31 mouse cellular contexts compared by ENCODE assay signal in the genomic region with DNA sequence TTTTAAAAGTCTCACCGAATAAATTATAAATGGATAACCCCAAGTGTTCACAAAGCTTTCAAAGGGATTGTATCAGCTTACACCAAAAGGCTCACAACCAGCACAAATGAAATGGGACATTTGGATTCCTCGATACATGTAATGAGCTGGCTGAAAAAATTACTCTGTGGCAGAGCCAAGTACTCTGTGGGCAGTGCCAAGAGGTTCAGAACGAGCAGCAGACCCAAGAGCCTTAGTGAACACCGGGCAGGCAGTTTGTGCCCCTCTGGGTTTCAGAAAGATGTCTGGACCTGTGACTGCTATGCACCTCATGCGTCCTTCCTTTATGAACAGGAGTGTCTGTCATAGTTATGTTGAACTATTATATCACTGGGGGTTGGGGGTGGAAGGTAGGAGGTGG.
A peak's percentile ranks its signal among the peaks of the same experiment; 100 is the strongest.
DNase-seq lines count a peak whose midpoint lies in the region; ATAC-seq and TF ChIP-seq lines count a peak whose summit lies in the region.
"Had no signal": no experiment of that assay in that cellular context is flagged by ENCODE, and none has a peak within 500 bp of the region (broad histone marks: within the 10 kb centered on the region; RNA-seq: fewer than 3 reads in every experiment).

No protein-coding gene starts in this region.

- no peaks in the 10 kb centered on the region for H3K9me3 ChIP-seq in forebrain, embryonic 16.5 days (ENCODE audit: control insufficient read depth, low read length)
- no peaks in the 10 kb centered on the region for H3K9me3 ChIP-seq in forebrain, embryonic 10.5 days
- no peaks in the 10 kb centered on the region for H3K9me3 ChIP-seq in intestine, embryonic 14.5 days (ENCODE audit: control insufficient read depth, low read length)
- no peaks in the 10 kb centered on the region for H3K9me3 ChIP-seq in intestine, postnatal 0 days (ENCODE audit: control insufficient read depth)
- H3K9me3 ChIP-seq: embryonic facial prominence, embryonic 15.5 days; heart, embryonic 13.5 days; hindbrain, embryonic 10.5 days; midbrain, embryonic 13.5 days; neural tube, embryonic 15.5 days had no signal

- 60% methylated on average over 5 of the region's 5 CpGs for WGBS in forebrain, embryonic 16.5 days
- WGBS in forebrain, embryonic 10.5 days: 87% methylated on average over 5 of the region's 5 CpGs
- 94% methylated on average over 5 of the region's 5 CpGs for WGBS in intestine, embryonic 14.5 days
- 94% methylated on average over 5 of the region's 5 CpGs for WGBS in intestine, postnatal 0 days

- peak; percentile 60 to 63 for DNase-seq in cerebellum, postnatal 10 days
- DNase-seq in forebrain, embryonic 10.5 days (ENCODE audit: extremely low spot score, low spot score): no peak
- DNase-seq in intestine, embryonic 14.5 days (ENCODE audit: low spot score): peak; percentile 16
- DNase-seq in brain, embryonic 14.5 days (ENCODE audit: low read depth): peak; percentile 23
- DNase-seq: adrenal gland, postnatal 25 days; cerebellum, adult 9-10 months; gastrocnemius, postnatal 25 days; heart, adult 18-20 months; heart, postnatal 10 days; kidney, adult 9 months; kidney, postnatal 10 days; layer of hippocampus, postnatal 36 days; liver; lung, adult 2 months; lung, postnatal 10 days; right cerebral cortex, postnatal 4 days; thymus, adult 18-20 months had no signal

- H3K36me3 ChIP-seq in forebrain, embryonic 16.5 days (ENCODE audit: control insufficient read depth, insufficient read depth): no peaks in the 10 kb centered on the region
- H3K36me3 ChIP-seq in forebrain, embryonic 10.5 days (replicated peaks): no peaks in the 10 kb centered on the region
- no peaks in the 10 kb centered on the region for H3K36me3 ChIP-seq in intestine, embryonic 14.5 days (ENCODE audit: control insufficient read depth, insufficient read depth, low read length)
- H3K36me3 ChIP-seq in intestine, postnatal 0 days (ENCODE audit: control insufficient read depth, insufficient read depth): no peaks in the 10 kb centered on the region
- H3K36me3 ChIP-seq: embryonic facial prominence, embryonic 15.5 days; G1E; heart, embryonic 13.5 days; hindbrain, embryonic 10.5 days; midbrain, embryonic 13.5 days; neural tube, embryonic 15.5 days had no signal

- no peak for TF ChIP-seq POLR2A in brain, embryonic 14.5 days (IDR thresholded peaks at IDR 0.05; ENCODE audit: borderline replicate concordance, extremely low read depth, insufficient read depth, insufficient read length, poor library complexity, severe bottlenecking)

- H3K27ac ChIP-seq in forebrain, embryonic 16.5 days (ENCODE audit: low read length): no peak overlapping the region
- H3K27ac ChIP-seq in forebrain, embryonic 10.5 days: no peak overlapping the region
- no peak overlapping the region for H3K27ac ChIP-seq in intestine, embryonic 14.5 days (ENCODE audit: low read depth)
- no peak overlapping the region for H3K27ac ChIP-seq in intestine, postnatal 0 days (ENCODE audit: low read depth, low read length)
- H3K27ac ChIP-seq: embryonic facial prominence, embryonic 15.5 days; heart, embryonic 13.5 days; hindbrain, embryonic 10.5 days; liver, embryonic 14.5 days; macrophage; midbrain, embryonic 13.5 days; neural tube, embryonic 15.5 days; stomach, postnatal 0 days had no signal

- no peaks in the 10 kb centered on the region for H3K27me3 ChIP-seq in forebrain, embryonic 16.5 days (replicated peaks; ENCODE audit: control insufficient read depth, insufficient read depth, low read length)
- no peaks in the 10 kb centered on the region for H3K27me3 ChIP-seq in forebrain, embryonic 10.5 days (ENCODE audit: poor library complexity, severe bottlenecking)
- H3K27me3 ChIP-seq in intestine, embryonic 14.5 days (replicated peaks; ENCODE audit: control insufficient read depth, insufficient read depth, low read length): no peaks in the 10 kb centered on the region
- no peaks in the 10 kb centered on the region for H3K27me3 ChIP-seq in intestine, postnatal 0 days (replicated peaks; ENCODE audit: control insufficient read depth, insufficient read depth, low read length)
- H3K27me3 ChIP-seq: embryonic facial prominence, embryonic 15.5 days; heart, embryonic 13.5 days; midbrain, embryonic 13.5 days; neural tube, embryonic 15.5 days; Patski had no signal

- ATAC-seq in cerebellum, adult (ENCODE audit: insufficient number of reproducible peaks, low FRiP score, low TSS enrichment): no peak
- peak; percentile 79 for ATAC-seq in forebrain, embryonic 16.5 days
- no peak for ATAC-seq in intestine, embryonic 14.5 days (replicated peaks; ENCODE audit: low FRiP score, low TSS enrichment, low read depth)
- ATAC-seq in intestine, postnatal 0 days: no peak
- ATAC-seq: hindbrain, embryonic 16.5 days; midbrain, embryonic 13.5 days; Patski had no signal

- H3K4me3 ChIP-seq in forebrain, embryonic 16.5 days (replicated peaks; ENCODE audit: low read length): no peak overlapping the region
- H3K4me3 ChIP-seq in forebrain, embryonic 10.5 days: no peak overlapping the region
- H3K4me3 ChIP-seq in intestine, embryonic 14.5 days (ENCODE audit: low read depth, low read length): no peak overlapping the region
- no peak overlapping the region for H3K4me3 ChIP-seq in intestine, postnatal 0 days (ENCODE audit: low read depth, low read length)
- H3K4me3 ChIP-seq: embryonic facial prominence, embryonic 15.5 days; heart, embryonic 13.5 days; hindbrain, embryonic 10.5 days; midbrain, embryonic 13.5 days; neural tube, embryonic 15.5 days had no signal

- H3K4me2 ChIP-seq in forebrain, embryonic 16.5 days (ENCODE audit: low read length): no peak overlapping the region
- H3K4me2 ChIP-seq in intestine, embryonic 14.5 days (ENCODE audit: low read length): no peak overlapping the region
- no peak overlapping the region for H3K4me2 ChIP-seq in intestine, postnatal 0 days (replicated peaks; ENCODE audit: low read depth)
- H3K4me2 ChIP-seq: embryonic facial prominence, embryonic 15.5 days; heart, embryonic 13.5 days; midbrain, embryonic 13.5 days; neural tube, embryonic 15.5 days had no signal

- no peak overlapping the region for H3K9ac ChIP-seq in forebrain, embryonic 16.5 days (replicated peaks; ENCODE audit: low read depth, low read length)
- H3K9ac ChIP-seq in intestine, embryonic 14.5 days (ENCODE audit: low read length): no peak overlapping the region
- no peak overlapping the region for H3K9ac ChIP-seq in intestine, postnatal 0 days (ENCODE audit: low read depth, low read length)
- H3K9ac ChIP-seq: embryonic facial prominence, embryonic 15.5 days; heart, embryonic 13.5 days; liver, embryonic 14.5 days; midbrain, embryonic 13.5 days; neural tube, embryonic 15.5 days had no signal

- H3K4me1 ChIP-seq in forebrain, embryonic 16.5 days (replicated peaks; ENCODE audit: control insufficient read depth, insufficient read depth, low read length): peaks cover 5% of the 10 kb centered on the region; the same call in 1 of the 2 replicates
- 0 out of 2 replicates have a peak, but pooled peaks cover 3% of the 10 kb centered on the region for H3K4me1 ChIP-seq in forebrain, embryonic 10.5 days
- no peaks in the 10 kb centered on the region for H3K4me1 ChIP-seq in intestine, embryonic 14.5 days (replicated peaks; ENCODE audit: control insufficient read depth, insufficient read depth, low read length)
- H3K4me1 ChIP-seq in intestine, postnatal 0 days (replicated peaks; ENCODE audit: control insufficient read depth, insufficient read depth, low read length): no peaks in the 10 kb centered on the region
- H3K4me1 ChIP-seq: embryonic facial prominence, embryonic 15.5 days; hindbrain, embryonic 10.5 days; midbrain, embryonic 13.5 days; neural tube, embryonic 15.5 days had no signal

- no peak for TF ChIP-seq CTCF in intestine, postnatal 0 days (IDR thresholded peaks at IDR 0.05; ENCODE audit: low read depth)
- no peak for TF ChIP-seq CTCF in brain, embryonic 14.5 days (IDR thresholded peaks at IDR 0.05; ENCODE audit: borderline replicate concordance, extremely low read depth, insufficient read depth, insufficient read length)
